Mouse (Mus musculus) cerebellum, adult 11-12 months (tissue): Measurements from ENCODE around the gene Itga3.

ENCODE experiments used
- DNase-seq: peaks from one replicate; pipeline ENCODE4 v3.0.0; 2022

Gene Itga3

DNA sequence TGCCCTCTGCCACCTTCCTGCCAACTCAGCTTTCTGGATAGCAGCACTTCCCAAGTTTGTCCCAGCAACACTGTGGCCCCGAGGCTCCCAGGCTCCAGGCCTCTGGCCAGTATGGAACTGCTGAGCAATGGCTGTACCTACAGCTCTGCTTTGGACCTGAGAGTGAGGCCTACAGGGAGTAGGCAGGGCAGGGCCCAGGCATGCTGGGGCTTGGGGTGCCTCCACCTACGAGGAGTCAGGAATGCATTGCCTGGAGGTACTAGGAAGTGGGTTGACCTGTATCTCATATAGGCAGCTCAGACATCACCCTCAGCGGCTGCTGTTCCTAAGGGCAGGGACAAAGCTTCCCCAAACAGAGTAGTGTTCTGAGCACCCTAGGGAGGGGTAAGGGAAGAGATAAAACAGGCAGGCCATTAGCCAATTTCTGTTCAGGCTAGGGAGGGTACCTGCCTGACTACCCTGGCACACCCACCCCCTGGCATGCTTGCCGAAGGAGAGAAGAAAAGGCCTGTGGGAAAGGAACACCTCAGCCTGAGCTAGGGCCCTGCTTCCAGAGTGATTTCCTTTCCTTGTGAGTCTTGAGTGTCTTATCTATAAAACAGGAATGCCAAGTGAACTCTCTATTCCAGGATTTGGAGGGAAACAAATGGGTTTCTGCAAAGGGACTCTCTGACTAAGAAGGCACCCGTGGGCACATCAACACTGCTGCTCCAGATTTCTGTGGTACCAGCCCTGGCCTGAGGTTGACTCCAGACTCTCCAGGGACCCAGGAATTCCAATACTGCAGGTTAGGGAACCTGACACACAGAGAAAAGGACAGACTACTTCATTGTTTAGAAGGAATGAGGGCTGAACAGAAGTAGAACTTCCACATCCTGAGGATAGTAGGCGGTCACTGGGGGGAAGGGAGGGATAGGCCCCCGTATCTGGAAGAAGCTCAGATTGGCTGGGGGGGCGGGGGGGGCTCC, 6.2 kb downstream of the Itga3 start:
- DNase-seq, result no peak

DNA sequence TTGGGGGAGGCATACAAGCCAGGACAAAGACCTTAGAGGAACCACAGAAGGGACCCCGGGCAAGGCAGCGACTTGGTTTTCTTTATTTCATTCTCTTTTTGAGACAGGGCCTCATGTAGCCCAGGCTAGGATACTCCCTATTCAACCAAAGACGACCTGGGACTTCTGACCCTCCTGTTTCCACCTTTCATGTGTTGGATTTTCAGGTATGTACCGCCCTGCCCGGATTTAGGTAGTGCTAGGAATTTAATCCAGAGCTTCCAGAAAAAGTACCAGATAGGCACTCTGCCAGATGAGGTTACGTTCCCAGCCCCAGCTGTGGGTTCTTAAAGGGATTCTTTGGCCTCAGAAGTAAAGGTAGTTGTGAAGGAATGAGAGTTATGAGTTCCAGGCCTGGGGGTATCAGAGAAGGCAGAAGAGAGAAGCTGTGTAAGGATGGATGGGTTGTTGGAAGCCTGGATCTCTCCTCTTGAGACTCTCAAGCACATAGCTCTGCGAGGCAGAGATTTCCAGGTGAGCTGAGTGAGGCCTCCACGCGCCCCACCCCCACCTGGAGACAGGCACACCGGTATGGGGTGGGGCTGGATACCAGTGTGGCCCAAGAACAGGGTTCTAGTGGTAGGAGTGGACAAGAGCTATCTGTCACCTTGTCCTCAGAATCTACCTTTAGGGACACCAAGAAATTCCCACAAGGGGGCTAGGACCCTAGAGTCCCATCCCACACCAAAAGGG, 7.2 kb downstream of the Itga3 start:
- DNase-seq, result no peak

DNA sequence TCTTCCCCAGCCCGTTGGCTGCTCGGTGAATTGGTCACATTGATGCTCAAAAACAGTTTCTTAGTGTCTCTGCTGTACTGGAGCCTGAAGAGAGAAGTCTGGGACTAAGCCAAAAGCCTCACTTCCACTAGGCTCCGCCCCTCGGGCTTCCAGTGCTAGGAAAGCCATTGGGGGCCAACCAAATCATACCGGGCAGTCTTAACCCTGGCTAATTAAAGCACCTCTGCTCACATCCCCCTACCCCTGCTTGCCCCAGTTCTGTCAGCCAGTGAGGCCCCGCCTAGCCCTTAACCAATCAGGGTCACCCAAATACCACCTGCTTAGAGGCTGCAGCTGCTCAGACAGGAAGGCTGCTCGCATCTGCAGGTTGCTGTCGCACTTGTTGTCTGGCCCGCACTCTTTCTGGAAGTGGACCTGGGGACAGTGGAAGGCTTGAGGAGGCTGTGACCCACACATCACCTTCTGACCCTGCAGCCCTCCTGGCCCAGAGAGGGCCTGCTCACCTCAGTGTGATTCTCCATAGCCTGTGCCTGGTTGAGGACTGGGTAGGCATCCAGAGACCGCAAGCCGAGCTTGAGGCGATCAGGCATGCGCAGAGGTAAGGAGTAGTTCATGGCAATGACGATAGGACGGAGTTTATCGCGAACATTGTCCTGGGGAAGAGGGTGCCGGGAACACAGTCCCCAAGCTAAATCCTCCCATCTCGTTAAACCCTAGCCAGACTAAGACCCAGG, 19.7 kb downstream of the Itga3 start:
- DNase-seq, result peak; percentile 15

DNA sequence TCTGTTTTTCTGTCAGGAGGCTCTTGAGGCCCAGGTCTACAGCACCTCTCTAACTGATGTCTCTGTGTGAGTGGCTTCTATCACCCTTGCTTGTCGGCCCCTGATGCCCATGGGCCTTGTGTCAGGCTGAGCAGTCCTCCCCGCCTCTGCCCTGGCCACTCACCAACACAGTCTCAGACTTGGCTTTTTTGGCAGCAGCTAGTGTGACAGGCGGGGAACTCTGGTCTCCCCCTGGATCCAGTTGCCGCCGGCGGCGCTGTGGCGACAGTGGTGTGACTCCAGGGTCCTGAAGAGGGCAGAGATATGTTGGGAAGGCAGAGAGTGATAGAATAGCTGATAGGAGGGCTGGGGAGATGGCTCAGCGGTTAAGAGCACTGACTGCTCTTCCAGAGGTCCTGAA, 23.5 kb downstream of the Itga3 start:
- DNase-seq, result no peak

DNA sequence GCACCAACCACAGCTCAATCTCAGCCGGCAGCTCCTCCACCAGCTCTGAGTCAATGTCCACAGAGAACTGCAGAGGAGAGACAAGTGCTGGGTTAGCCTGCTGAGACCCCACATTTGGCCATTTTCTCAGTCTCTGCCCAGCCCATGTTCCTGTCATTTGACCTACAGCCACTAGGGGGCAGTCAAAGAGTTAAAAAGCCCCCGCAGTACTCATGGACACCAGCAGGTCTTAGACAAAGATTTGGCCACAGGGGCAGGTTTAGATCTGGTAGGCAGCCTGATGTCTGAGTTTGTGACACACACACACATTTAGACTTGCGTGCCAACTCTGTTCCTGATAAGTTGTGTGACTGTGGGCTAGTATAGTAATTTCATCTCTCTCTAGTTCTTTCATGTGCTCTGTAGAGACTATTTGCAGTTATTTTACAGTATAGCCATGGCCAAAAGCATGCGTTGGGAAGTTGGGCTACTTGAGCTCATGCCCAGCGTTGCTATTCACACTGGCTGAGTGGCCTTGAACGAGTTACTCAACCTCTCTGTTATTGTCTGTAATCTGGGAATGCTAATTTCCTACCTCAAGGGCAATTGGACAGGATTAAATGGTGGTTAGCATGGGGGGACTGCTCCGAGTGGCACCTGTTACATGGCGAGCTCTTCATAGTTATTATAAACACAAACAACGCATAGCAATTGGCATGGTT, 29.5 kb downstream of the Itga3 start:
- DNase-seq, result peak; percentile 73

DNA sequence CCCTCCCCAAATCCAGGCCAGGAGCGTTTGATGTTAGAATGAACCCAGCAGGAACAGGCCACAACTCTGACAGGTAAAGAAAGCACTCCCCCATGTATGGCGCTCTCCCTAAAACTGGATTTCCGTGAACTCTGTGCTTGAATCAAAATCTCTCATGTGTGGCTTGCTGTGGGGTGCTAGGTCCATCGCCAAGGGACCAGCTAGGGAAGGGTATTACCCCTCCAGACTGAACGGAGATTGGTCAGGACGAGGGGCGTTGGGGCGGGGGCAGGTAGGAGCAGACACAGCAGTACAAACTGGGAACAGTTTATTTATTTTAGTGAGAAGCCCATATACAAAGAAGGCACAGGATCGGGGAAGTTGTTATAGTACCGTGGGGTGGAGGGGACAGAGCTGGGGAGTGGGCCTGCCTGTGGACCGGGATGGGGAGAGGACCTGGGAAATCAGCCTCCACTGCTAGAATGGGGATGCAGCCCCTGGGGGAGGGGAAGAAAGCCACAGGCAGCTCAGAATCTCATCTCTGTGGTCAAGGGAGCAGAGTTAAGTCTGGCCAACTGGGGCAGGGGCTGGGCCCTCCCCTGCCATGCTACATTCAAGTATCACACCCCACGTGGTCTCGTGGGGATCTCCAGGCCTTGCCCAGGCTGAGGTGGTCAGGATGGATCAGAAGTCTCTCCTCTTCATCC, 32.3 kb downstream of the Itga3 start:
- peak; percentile 54 for DNase-seq

DNA sequence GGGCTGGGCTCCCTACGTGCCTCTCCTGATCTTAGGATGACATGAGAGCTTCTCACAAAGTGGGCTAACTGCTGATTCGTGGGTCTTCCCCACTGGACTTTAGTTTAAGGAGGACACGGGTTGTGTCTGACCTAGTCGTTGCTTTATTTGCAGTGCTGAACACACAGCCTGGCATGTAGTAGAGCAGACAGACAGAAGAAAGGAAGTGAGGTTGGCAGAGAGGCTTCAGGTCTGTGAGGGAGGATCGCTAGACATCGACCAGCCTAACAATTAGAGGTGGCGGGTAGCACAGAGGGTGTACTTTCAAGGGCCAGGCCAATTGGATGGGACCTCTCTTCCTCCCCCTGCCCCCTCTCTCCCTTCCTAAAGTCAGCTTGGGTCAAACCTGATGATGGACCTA, 33.0 kb downstream of the Itga3 start:
- peak; percentile 54 for DNase-seq

DNA sequence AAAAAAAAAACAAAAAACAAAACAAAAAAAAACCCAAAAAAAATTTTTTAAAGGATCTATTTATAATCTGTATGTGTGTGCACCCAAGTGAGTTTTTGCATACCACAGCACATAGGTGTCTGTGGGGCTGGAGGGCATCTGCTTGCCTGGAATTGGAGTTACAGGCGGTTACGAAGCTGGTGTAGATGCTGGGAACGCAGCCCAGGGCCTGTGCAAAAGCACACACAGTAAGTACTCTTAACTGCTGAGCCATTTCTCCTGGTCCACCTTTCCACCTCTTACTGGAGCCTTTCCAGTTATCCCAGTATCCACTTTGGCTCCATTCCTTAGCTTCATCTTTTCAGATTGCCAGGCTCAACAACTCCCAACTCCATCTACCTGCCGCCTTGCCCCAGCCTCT, 33.5 kb downstream of the Itga3 start:
- peak; percentile 66 for DNase-seq

DNA sequence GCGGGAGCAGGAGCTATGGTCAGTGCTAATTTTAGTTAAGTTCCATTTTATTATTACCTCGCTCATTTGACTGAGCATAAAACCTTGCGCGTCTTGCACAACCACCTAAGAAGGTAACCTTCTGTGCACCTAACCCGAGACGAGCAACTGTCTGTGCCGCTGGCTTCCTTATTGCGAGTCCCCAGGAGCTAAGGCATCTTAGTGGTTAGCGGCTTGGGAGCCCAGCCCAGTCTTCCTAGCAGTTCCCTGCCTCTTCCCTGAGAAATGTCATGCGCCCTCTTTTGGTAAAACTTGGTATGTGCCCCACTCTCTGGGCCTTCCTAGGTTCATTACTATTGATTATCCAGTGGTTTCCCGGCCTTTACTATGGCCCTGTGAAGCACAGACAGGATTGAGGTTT, 34.5 kb downstream of the Itga3 start:
- peak; percentile 88 for DNase-seq

DNA sequence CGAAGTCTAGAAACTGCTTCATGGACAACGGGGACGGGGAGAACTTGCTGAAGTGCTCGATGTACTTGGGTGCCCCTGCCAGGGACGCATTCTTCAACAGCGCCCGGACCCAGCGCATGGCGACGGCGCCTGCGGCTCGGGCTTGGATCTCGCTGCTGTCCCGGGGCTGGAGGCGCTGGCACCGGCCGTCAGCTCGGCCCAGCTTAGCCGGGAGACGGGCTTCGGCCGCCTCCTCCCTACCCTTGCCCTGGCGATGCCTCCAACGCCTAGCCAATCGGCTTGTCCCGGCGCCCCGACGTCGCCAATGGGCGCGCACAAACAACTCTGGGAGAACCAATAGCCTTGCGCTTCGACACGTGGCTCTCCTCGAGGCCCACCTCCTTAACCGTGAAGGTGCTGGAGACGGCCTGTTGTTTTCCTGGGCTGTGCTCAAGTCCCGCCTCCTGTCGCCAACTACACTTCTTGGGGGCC, 35.4 kb downstream of the Itga3 start, which contains the start of gene Pdk2:
TSS of gene Pdk2 (minus strand) at position 216 of the 471 bp plus-strand sequence.
- peak; percentile 99 for DNase-seq

DNA sequence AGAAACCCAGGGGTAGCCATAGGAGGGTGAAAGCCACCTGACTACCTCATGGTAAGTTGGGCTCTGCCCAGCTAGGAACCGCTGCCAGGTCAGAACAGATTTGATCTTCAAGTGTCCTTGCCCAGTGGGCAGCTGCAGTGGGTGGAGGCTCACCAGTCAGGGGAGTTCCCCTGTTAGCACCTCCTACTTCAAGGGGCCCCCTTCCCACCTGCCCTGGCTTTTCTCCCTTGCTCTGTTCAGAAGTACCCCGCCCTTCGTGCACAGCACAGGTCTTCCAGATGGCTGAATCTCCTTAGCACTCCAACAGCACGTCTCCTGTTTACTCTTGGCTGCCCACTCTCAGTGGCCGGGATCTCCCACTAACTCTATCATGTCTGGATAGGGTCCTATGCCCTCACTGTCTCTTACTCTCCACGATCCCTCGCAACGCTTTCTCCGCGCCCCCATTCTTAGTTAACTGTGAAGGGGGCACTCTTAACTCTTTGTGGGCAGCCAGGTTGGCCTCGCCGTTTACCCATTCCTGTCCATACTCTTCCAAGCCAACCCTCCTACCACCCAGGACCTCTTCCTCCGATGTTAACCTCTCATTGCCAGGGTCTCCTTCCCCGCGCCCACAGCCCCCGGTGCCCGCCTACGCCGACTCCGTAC, 36.0 kb downstream of the Itga3 start:
- DNase-seq, result peak; percentile 92

DNA sequence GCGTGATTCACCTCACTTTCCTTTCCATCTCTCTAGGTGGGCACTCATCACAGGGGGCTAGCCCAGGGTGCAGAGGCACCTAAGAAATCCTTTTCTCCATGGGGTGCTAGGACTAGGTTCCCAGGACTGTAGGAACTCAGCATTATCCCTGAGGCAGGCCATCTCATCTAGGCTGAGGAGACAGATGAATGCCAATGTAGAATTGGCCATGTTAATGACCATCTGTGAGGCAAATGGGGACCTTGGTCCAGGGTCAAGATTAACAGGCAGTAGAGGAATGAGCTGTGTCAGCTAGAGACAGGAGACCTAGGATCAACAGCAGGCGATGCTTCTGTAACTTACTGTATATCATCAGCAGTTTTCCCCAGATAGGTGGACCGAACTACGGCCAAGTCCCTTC, 36.8 kb downstream of the Itga3 start:
- DNase-seq, result peak; percentile 87

DNA sequence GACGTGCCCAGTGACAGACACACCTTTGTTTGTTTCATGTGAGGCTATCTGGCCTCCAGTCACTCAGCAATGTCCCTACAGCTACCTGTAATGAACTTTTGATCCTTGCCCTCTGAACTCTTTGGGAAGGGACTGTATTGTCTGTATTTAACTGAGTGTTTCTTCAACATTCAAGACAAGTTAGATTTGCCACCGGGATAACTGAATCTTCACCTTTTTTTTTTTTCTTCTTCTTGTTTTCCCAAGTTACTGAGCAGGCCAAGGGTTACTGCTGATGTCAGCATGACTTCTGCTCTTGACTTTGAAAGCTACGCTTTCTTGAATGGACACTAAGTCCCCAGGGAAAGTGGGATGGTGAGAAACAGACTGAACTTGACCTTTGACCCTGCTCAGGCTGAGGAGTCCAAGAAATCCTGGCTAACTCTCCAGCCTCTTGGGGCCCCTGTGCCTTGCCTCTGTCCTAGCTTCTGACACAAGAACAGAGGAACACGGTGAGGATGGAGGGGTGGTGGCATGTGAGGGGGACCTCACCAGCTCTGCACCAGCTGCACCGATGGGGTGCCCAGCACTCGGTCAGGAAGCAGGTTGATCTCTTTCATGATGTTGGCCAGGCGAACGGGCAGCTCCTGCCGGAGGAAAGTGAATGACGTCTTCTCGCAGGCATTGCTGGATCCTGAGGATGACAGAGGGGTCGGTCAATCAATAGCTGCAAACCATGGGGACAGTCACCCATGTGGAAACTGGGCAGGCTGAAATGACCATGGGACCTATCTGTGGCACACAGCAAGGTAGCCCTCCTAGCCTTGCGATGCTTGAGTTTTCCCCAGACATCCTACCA, 37.6 kb downstream of the Itga3 start:
- peak; percentile 73 for DNase-seq

DNA sequence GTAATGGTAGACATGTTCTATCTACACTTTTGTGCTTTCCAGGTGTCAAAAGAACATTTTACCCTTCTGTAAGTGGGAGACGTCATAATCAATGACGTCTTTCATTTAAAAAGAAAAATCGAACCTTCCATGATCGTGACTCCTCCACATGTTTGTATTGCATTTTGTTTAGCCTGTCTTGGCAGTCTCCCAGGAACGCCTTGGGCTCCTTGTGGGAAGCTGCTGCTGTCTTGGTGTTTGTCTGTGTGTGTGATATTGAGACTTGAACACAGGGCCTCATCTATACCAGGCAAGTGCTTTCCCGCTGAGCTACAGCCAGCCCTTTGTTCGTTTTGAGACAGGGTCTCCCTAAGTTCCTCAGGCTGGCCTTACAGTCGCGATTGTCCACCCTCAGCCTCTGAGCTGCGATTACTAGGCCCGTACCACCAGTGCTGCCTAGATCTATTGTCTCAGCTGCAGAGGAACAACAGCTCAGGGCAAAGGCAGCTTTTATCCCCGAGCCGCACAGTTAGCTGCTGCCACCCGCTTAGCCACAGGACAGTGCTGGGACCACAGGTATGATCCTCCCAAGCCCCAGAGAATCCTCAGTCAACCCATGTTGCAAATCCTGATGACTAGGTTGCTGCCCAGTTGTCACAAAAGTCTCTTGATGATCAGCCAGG, 38.3 kb downstream of the Itga3 start:
- DNase-seq, result peak; percentile 62

DNA sequence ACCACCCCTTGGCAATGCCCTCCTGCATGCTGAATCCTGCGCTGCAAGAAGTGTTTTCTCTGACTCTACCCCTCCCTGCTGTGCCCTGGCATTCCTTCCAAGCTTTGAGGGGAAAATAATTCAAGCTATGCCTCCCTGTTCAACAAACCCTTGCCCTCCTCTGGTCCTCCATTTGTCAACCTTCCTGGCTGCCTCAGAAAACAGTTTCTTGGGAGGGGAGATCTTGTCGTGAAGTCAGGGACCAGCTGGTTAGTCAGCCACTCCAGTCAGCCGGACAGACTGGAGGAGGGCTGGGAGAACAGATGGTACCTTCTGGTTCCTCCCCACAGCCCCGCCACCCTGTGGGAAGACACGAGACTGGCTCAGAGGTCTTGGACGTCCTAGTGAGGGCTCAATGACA, 39.3 kb downstream of the Itga3 start:
- peak; percentile 92 for DNase-seq

DNA sequence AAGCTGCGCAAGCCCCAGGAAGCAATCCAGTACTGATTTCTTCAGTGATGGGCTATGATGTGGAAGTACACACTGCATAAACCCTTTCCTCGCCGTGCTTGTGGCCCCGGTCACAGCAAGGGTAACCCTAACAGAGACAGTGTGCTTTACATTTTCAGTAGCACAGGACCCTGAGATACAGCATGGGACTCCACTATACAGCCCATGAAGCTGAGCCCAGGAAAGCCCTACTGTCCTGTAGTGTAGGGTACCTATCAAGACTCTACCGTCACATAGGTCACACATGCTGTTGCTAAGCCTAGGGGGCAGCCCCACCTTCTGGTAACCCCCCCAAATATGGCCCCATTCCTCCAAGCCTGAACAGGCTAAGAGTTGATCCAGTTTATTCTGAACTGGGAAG, 40.1 kb downstream of the Itga3 start:
- peak; percentile 37 for DNase-seq

DNA sequence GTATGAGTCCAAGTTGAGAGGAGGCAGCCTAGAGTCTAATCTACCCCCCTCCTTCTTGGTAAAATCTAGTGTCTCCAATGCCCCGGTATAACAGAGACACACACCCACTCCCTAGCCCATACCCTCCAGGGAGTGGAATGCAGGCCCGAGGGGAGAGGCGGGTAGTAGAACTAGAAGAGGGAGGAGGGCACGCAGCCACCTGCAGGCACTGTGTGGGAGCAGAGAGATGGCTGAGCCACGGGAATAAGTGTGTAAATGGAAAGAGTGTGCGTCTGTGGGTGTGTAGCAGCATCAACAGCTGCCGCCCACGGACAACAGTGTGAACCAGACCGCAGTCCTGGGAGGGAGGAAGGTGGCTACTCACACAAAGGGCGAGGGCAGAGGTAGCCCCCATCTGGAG, 41.7 kb downstream of the Itga3 start:
- peak; percentile 56 for DNase-seq

DNA sequence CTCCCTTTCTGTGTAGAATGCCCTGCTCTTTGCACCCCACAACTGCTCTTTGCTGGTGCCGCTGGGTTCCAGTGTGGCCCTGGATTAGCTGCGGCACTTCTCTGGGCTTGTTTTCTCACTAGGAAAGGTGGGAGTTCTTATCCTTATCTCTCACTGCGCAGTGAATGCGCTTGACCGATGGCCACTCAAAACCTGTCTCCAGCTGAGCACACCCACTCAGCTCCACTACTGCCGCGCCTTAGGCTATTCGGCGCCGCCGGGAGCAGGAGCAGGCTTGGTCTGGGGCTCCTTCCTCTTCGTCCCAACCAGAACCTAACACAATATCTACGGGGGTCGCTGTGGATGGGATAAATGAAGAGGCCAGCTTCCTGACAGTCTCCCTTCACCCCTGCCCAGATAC, 43.0 kb downstream of the Itga3 start:
- DNase-seq, result peak; percentile 46

DNA sequence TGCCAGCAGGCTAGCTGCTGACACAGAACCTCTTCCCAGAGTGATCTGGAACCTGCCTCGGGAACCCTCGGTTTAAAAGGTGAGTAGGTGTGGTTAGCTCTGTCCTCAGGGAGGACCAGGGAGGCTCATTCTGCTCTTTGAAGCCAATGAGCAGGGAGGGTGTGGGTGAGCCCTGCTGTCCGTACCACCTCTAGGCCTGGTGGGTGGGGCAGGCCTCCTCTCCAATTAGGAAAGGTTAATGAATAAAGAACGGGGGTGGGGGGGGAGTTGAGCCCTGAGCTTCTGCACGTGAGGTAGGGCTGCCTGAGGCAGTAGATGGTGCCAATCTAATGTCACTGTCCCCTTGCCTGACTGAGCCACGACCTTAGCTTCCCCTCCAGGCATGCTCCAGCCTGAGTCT, 43.7 kb downstream of the Itga3 start:
- DNase-seq, result peak; percentile 40
